Mouse (Mus musculus) erythroblast, adult 5-6 weeks (primary cell): ENCODE results near the gene Kirrel3. TPM values are rescaled to one million over a fixed set of nuclear protein-coding genes. Genes with fewer than 3 reads are reported as not detected.

Source experiments
- ATAC-seq: replicated peaks from 2 replicates; pipeline ENCODE4 v1.8.0; 2016; ENCODE audit warnings: moderate number of reproducible peaks, mild to moderate bottlenecking, moderate TSS enrichment, inconsistent platforms; ENCODE audit not compliant: poor library complexity, low FRiP score, severe bottlenecking
- total RNA-seq, 2 experiments: library from RNA; stranded (forward) in 1 of 2; stranded (reverse) in 1 of 2; fragments of 150-400 nt in 1 of 2; fragments of 200-764, 138-1000 nt in 1 of 2; gene quantifications; 2 replicates each; pipeline versions ENCODE4 v1.2.3 to v1.2.4; 2015 to 2017; ENCODE audit warnings: low replicate concordance in 2 of 2

The Kirrel3 gene
- total RNA-seq, 2 experiments from 2014 or later = not detected

GRCm38 (mm10) chr9:34918976-34919375 is 433.3 kb downstream of the Kirrel3 start:
- no peak for ATAC-seq

- no peak for ATAC-seq
These were observed 434.4 kb downstream of the Kirrel3 start for GRCm38 (mm10) chr9:34920116-34920515.

- no peak for ATAC-seq
These were observed 436.2 kb downstream of the Kirrel3 start for GRCm38 (mm10) chr9:34921941-34922340.

- no peak for ATAC-seq
These were observed 437.0 kb downstream of the Kirrel3 start for GRCm38 (mm10) chr9:34922716-34923115.

GRCm38 (mm10) chr9:34923134-34923931 is 437.6 kb downstream of the Kirrel3 start:
- no peak for ATAC-seq

GRCm38 (mm10) chr9:34925616-34926015 is 439.9 kb downstream of the Kirrel3 start:
- no peak for ATAC-seq

GRCm38 (mm10) chr9:34930371-34930770 is 444.7 kb downstream of the Kirrel3 start:
- ATAC-seq = no peak

GRCm38 (mm10) chr9:34938140-34938539 is 452.4 kb downstream of the Kirrel3 start:
- no peak for ATAC-seq

GRCm38 (mm10) chr9:34939621-34940020 is 453.9 kb downstream of the Kirrel3 start:
- no peak for ATAC-seq

GRCm38 (mm10) chr9:34942122-34942831 is 456.6 kb downstream of the Kirrel3 start:
- ATAC-seq = no peak

GRCm38 (mm10) chr9:34942996-34943395 is 457.3 kb downstream of the Kirrel3 start:
- ATAC-seq = no peak

GRCm38 (mm10) chr9:34945301-34945700 is 459.6 kb downstream of the Kirrel3 start:
- ATAC-seq = no peak

GRCm38 (mm10) chr9:34947258-34947657 is 461.6 kb downstream of the Kirrel3 start:
- ATAC-seq = no peak

GRCm38 (mm10) chr9:34947717-34948116 is 462.0 kb downstream of the Kirrel3 start:
- no peak for ATAC-seq

GRCm38 (mm10) chr9:34953420-34953819 is 467.7 kb downstream of the Kirrel3 start:
- no peak for ATAC-seq

- ATAC-seq = no peak
These were observed 468.5 kb downstream of the Kirrel3 start for GRCm38 (mm10) chr9:34954212-34954611.

GRCm38 (mm10) chr9:34956512-34956911 is 470.8 kb downstream of the Kirrel3 start:
- no peak for ATAC-seq

- ATAC-seq = no peak
These were observed 472.0 kb downstream of the Kirrel3 start for GRCm38 (mm10) chr9:34957691-34958090.

GRCm38 (mm10) chr9:34958183-34958830 is 472.6 kb downstream of the Kirrel3 start:
- ATAC-seq = no peak

- no peak for ATAC-seq
These were observed 475.0 kb downstream of the Kirrel3 start for GRCm38 (mm10) chr9:34960736-34961135.

- no peak for ATAC-seq
These were observed 475.5 kb downstream of the Kirrel3 start for GRCm38 (mm10) chr9:34961171-34961570.
